Mouse (Mus musculus) midbrain, embryonic 12.5 days (tissue): Measurements from ENCODE around the gene Iqcg. TPM values are rescaled to one million over a fixed set of nuclear protein-coding genes. Genes with fewer than 3 reads are reported as not detected.
A peak's percentile ranks its signal among the peaks of the same experiment; 100 is the strongest.
"Not testable (repeated sequence)": the region's sequence is repeated elsewhere in the genome, so short reads cannot be mapped to it uniquely, and the experiment has no call there.

ENCODE experiments used
- ATAC-seq: fragments of 200-750 bp; cut with Nextera tagmentation; 2 replicates; pipeline ENCODE4 v1.8.0; 2017; ENCODE audit warnings: low read depth, moderate TSS enrichment, moderate library complexity; ENCODE audit not compliant: low FRiP score
- H3K27ac ChIP-seq: fragments of 300-500 bp; sonication (generic); replicated peaks from 2 replicates; pipeline ENCODE4 v1.5.1; 2016; ENCODE audit warnings: mild to moderate bottlenecking
- H3K27me3 ChIP-seq: fragments of 300-500 bp; sonication (generic); 2 replicates; pipeline ENCODE4 v1.6.1; 2016; ENCODE audit warnings: mild to moderate bottlenecking
- H3K36me3 ChIP-seq: fragments of 300-500 bp; sonication (generic); 2 replicates; pipeline ENCODE4 v1.6.1; 2016
- H3K4me1 ChIP-seq: fragments of 300-500 bp; sonication (generic); 2 replicates; pipeline ENCODE4 v1.6.1; 2016
- H3K4me2 ChIP-seq: fragments of 300-500 bp; sonication (generic); replicated peaks from 2 replicates; pipeline ENCODE4 v1.6.1; 2016; ENCODE audit warnings: mild to moderate bottlenecking, moderate library complexity
- H3K4me3 ChIP-seq: fragments of 300-500 bp; sonication (generic); 2 replicates; pipeline ENCODE4 v1.5.1; 2016; ENCODE audit warnings: mild to moderate bottlenecking
- H3K9ac ChIP-seq: fragments of 300-500 bp; sonication (generic); replicated peaks from 2 replicates; pipeline ENCODE4 v1.6.1; 2016; ENCODE audit warnings: mild to moderate bottlenecking, moderate library complexity
- H3K9me3 ChIP-seq: fragments of 300-500 bp; sonication (generic); 2 replicates; pipeline ENCODE4 v1.6.1; 2016; ENCODE audit warnings: mild to moderate bottlenecking
- WGBS: fragments of 180-500 bp; shearing (Covaris S2); methylation state at CpG from one replicate; pipeline ENCODE4 v1.1.7; 2016; 5-methylcytosine and 5-hydroxymethylcytosine counted together
- polyA plus RNA-seq: library from polyadenylated mRNA; unstranded; fragments of >200 nt; fragmentation: Nextera tagmentation; extraction: Ambion mirVana; gene quantifications from 2 replicates; pipeline ENCODE4 v1.2.1, GENCODE M21; 2016

Iqcg gene
- polyA plus RNA-seq, 1 experiment from 2014 or later, result 4.2 TPM

DNA sequence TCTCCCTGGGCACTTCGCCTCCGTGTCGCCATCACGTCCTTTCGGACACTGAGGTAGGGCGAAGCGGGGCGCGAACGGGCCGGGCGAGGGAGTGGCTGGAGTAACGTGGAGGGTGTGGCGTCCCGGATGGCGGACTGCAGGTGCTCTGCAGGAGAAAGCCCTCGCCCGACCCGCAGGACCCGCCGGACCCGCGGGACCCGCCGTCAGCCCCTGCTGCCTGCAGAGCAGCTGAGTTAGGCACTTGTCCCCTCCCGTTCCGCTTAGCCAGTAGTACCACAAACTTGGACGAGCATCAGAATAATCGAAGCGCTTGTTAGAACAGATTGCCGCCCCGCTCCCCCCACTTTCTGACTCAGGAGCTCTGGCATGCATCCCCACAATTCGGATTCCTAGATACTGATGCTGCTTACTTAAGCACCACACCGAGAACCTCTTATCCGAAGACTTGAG lies 6.7 kb upstream of the Iqcg start:
- H3K4me2 ChIP-seq, result peak overlapping the region; percentile 79
- WGBS, result under 1% methylated on average over 35 of the region's 35 CpGs
- ATAC-seq, result peak; percentile 69; the same call in 1 of the 2 replicates

DNA sequence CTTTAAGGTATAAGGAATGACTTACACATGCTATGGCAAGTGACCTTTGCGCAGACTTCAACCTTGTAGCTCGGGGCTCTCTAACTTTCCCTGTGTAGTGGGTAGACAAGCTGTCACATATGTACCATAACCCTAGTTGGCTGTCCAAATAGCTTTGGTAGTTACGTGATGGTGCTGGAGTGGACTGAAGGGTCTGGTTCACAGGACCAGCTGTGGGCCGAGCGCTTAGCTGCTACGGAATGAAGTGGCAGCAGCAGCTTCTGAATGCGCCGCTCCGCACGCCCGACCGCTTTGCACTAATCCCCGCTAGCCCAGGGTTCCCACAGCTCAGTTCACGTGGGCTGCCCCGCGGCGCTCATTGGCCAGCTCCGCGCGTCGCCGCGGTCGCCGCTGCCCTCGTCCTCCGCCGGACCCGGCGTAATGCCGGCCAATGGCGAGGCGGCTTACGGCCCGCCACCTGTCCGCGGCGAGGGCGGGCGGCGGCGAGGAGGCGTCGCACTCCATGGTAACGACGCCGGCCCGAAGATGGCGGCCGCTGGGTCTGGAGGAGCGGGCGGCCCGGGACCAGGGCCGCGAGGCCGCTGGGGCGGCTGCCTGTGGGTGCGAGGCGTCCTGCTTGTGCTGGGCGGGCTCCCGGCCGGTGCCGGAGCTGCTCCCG lies 6.1 kb upstream of the Iqcg start, which contains the start of gene Lmln:
Lmln (plus strand) TSS at position 498 of the 658 bp plus-strand sequence.
- peak; percentile 98 for ATAC-seq
- Histone ChIP-seq H3K9ac (peak within 1 kb of the TSS; percentile 87), H3K9me3 (no peaks in the 10 kb centered on the region), H3K4me2 (peak within 1 kb of the TSS; percentile 79), H3K27me3 (no peaks in the 10 kb centered on the region), H3K4me3 (peak within 1 kb of the TSS; percentile 90), H3K4me1 (peaks cover 44% of the 10 kb centered on the region), H3K36me3 (peaks cover 42% of the 10 kb centered on the region), H3K27ac (peak within 1 kb of the TSS; percentile 78)
- WGBS, result under 1% methylated on average over 62 of the region's 64 CpGs

More for the DNA sequence above, 6.7 kb upstream of the Iqcg start:
- peak overlapping the region; percentile 90 for H3K4me3 ChIP-seq
- peaks cover 42% of the 10 kb centered on the region for H3K4me1 ChIP-seq
- H3K36me3 ChIP-seq, result peaks cover 44% of the 10 kb centered on the region
- H3K27ac ChIP-seq, result peak overlapping the region; percentile 78
- H3K9me3 ChIP-seq, result no peaks in the 10 kb centered on the region
- peak overlapping the region; percentile 87 for H3K9ac ChIP-seq
- H3K27me3 ChIP-seq, result no peaks in the 10 kb centered on the region

DNA sequence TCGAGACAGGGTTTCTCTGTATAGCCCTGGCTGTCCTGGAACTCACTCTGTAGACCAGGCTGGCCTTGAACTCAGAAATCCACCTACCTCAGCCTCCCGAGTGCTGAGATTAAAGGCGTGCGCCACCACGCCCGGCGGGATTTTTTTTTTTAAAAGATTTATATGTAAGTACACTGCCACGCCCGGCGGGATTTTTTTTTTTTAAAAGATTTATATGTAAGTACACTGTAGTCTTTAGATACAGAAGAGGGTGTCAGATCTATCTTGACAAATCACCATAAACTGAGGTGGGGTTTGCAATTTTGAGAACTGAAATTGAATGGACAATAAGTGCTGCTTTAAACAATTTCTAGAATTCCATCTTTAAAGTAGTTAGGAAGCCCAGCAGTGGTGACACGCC lies 5.4 kb upstream of the Iqcg start:
- ATAC-seq, result no peak
- Histone ChIP-seq H3K4me1 (peaks cover 44% of the 10 kb centered on the region), H3K27ac (peak overlapping the region; percentile 78), H3K36me3 (peaks cover 35% of the 10 kb centered on the region), H3K27me3 (no peaks in the 10 kb centered on the region), H3K9me3 (no peaks in the 10 kb centered on the region), H3K9ac (no peak overlapping the region), H3K4me2 (peak overlapping the region; percentile 79), H3K4me3 (peak overlapping the region; percentile 90; the same call in 1 of the 2 replicates)
- 51% methylated on average over 11 of the region's 11 CpGs for WGBS

DNA sequence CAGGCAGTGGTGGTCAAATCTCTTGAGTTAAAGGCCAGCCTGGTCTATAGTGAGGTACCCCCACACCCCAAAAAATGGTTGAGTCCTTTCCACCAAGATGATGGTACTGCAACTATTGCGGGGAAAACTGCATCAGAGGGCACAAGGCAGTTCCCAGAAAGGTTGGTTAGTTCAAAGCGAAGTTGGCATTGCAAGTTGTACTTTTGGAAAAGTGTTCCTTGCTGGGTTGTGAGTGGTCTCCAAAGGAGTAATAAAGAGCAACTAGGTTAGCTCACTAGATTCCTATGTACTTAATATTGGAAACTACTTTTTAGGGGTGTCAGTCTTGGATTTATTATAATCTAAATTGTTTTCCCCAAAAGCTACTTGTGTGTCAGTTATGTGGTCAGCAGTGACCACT lies 4.9 kb upstream of the Iqcg start:
- no peak for ATAC-seq
- Histone ChIP-seq H3K27ac (no peak overlapping the region), H3K36me3 (peaks cover 33% of the 10 kb centered on the region), H3K4me2 (no peak overlapping the region), H3K9me3 (no peaks in the 10 kb centered on the region), H3K4me1 (peaks cover 44% of the 10 kb centered on the region), H3K4me3 (no peak overlapping the region), H3K9ac (no peak overlapping the region), H3K27me3 (no peaks in the 10 kb centered on the region)
- WGBS, result 87% methylated on average over 2 of the region's 2 CpGs

DNA sequence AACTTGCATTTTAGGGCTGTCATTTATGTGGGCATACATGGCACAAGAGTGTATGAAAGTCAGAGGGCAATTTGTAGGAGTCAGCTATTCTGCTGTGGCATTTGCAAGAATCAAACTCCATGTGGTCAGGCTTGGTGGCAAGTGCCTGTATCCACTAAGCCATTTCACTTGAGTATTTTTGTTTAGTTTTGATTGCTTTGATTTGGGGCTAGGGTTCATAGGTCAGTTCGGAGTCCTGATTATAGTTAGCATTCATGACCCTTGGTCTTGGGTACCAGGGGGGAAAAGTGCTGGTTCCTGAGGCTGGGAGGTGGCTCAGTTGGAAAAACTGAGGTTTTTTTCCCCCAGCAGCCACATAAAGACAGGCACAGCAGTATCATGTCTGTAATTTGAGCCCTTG lies 3.5 kb upstream of the Iqcg start:
- Histone ChIP-seq H3K9ac (no peak overlapping the region), H3K27me3 (no peaks in the 10 kb centered on the region), H3K4me3 (no peak overlapping the region), H3K9me3 (no peaks in the 10 kb centered on the region), H3K36me3 (peaks cover 33% of the 10 kb centered on the region), H3K4me1 (peaks cover 47% of the 10 kb centered on the region), H3K27ac (no peak overlapping the region), H3K4me2 (no peak overlapping the region)
- no peak for ATAC-seq
- WGBS, result 86% methylated on average over 1 of the region's 1 CpGs

DNA sequence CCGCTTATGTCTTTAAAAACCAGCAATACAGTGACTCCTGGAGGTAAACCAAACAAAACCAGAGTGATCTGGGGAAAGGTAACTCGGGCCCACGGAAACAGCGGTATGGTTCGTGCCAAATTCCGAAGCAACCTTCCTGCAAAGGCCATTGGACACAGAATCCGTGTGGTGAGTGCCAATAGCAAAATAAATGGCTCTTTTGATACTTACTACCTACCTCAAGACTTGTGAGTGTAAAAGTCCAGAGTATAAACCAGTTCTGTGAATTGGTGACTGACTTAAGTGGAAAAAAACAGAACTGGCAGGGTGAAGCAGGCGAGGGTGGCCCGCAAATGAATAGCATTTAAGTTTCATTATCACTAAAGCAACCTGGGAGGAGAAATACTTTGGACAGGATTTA lies 2.6 kb upstream of the Iqcg start:
- WGBS, result 94% methylated on average over 9 of the region's 9 CpGs
- 0 out of 2 replicates have a peak overlapping the region, but pooled peaks have one; percentile 34 for H3K9ac ChIP-seq

DNA sequence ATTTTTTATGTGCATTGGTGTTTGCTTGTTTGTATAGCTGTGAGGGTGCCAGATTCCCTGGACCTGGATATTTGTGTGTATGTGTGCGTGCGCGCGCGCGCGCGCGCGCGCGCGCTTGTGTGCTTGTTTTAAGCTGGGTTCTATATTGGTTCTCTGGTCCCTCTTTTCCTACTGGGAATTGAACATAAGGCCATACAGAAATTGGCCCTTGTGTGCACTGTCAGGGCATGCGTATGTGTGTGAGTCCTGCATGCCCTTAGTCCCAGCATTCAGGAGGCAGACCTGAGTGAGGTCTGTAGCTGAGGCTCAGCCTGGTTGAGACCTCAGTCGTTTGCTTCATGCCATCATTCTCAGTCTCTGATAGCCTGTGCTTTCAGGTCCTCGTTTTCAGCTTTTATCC lies 2.0 kb upstream of the Iqcg start:
- H3K9ac ChIP-seq, result peak overlapping the region; percentile 34; the same call in 1 of the 2 replicates
- peaks cover 33% of the 10 kb centered on the region for H3K4me1 ChIP-seq
- no peak for ATAC-seq
- WGBS, result 93% methylated on average over 16 of the region's 16 CpGs
- no peak overlapping the region for H3K27ac ChIP-seq
- peak overlapping the region; percentile 59 for H3K4me2 ChIP-seq
- no peaks in the 10 kb centered on the region for H3K27me3 ChIP-seq
- no peaks in the 10 kb centered on the region for H3K9me3 ChIP-seq
- H3K36me3 ChIP-seq, result peaks cover 33% of the 10 kb centered on the region
- H3K4me3 ChIP-seq, result peak overlapping the region; percentile 92; the same call in 1 of the 2 replicates

More for the DNA sequence above, 2.6 kb upstream of the Iqcg start:
- H3K36me3 ChIP-seq, result peaks cover 33% of the 10 kb centered on the region
- 0 out of 2 replicates have a peak overlapping the region, but pooled peaks have one; percentile 59 for H3K4me2 ChIP-seq
- not testable (repeated sequence) for ATAC-seq, H3K27me3 ChIP-seq, H3K9me3 ChIP-seq, H3K4me3 ChIP-seq, H3K27ac ChIP-seq
- peaks cover 39% of the 10 kb centered on the region for H3K4me1 ChIP-seq

DNA sequence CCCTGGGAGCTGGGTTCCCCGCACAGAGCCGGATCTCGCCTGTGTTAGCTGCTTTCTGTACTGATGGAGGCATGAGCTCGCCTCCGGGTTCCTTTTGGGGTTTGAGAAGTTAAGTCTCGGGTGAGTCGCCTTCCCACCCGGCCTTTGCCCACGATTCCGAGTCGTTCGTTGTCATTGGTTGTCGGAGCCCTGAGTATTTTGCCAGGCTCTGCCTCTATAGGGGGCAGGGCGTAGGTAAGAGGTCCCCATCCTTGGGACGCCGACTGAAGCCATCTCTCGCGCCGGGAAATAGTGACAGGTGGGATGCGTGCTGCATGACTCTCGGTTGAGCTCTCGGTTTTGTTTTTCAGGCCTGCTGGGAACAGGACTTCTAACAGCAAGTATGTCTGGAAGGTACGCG lies 768 bp upstream of the Iqcg start:
- ATAC-seq, result peak; percentile 47
- H3K27me3 ChIP-seq, result no peaks in the 10 kb centered on the region
- peak overlapping the region; percentile 89 for H3K27ac ChIP-seq
- under 1% methylated on average over 24 of the region's 24 CpGs for WGBS
- H3K9me3 ChIP-seq, result no peaks in the 10 kb centered on the region
- H3K4me2 ChIP-seq, result peak overlapping the region; percentile 59
- peaks cover 33% of the 10 kb centered on the region for H3K36me3 ChIP-seq
- H3K9ac ChIP-seq, result peak overlapping the region; percentile 98
- peaks cover 27% of the 10 kb centered on the region for H3K4me1 ChIP-seq
- H3K4me3 ChIP-seq, result peak overlapping the region; percentile 92

DNA sequence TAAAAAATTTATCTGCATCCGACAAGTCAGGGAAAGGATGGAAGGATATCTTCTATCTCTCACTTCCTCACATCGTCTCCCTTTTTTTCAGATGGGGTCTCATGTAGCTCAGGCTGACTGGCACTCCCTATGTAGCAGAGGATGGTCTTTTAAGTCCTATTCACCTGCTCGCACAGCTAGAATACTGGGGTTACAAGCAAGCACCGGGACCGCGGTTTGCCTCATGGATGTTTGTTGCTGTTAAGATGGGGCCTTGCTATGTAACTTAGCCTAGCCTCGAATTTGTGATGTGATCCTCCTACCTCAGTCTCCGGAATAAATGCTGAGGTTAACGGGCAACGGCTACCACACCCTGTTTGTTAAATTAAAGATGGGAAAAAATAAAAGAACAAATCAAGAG lies 363 bp downstream of the Iqcg start:
- Histone ChIP-seq H3K36me3 (peaks cover 29% of the 10 kb centered on the region), H3K9ac (peak overlapping the region; percentile 98), H3K9me3 (no peaks in the 10 kb centered on the region), H3K4me3 (peak overlapping the region; percentile 92), H3K27ac (no peak overlapping the region), H3K27me3 (no peaks in the 10 kb centered on the region), H3K4me2 (peak overlapping the region; percentile 59), H3K4me1 (peaks cover 24% of the 10 kb centered on the region)
- WGBS, result 18% methylated on average over 10 of the region's 10 CpGs
- peak; percentile 31; the same call in 1 of the 2 replicates for ATAC-seq

DNA sequence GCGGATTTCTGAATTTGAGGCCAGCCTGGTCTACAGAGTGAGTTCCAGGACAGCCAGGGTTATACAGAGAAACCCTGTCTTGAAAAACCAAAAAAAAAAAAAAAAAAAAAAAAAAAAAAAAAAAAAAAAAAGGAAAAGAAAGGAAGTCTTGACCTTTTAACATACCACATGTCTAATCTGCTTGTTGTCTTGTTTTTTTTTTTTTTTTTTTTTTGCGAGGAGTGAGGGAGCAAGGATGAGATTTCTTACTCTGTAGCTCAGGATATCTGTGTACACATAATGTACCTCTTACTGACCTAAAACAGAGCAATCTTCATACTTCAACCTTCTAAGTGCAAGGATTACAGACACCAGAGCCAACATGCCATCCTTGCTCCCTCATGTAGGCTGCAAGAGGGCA lies 1.1 kb downstream of the Iqcg start:
- not testable (repeated sequence) for H3K9me3 ChIP-seq, H3K4me2 ChIP-seq, H3K27me3 ChIP-seq, H3K4me3 ChIP-seq, ATAC-seq, H3K9ac ChIP-seq, H3K27ac ChIP-seq
- 78% methylated on average over 2 of the region's 2 CpGs for WGBS
- Histone ChIP-seq H3K36me3 (peaks cover 21% of the 10 kb centered on the region), H3K4me1 (peaks cover 24% of the 10 kb centered on the region)

DNA sequence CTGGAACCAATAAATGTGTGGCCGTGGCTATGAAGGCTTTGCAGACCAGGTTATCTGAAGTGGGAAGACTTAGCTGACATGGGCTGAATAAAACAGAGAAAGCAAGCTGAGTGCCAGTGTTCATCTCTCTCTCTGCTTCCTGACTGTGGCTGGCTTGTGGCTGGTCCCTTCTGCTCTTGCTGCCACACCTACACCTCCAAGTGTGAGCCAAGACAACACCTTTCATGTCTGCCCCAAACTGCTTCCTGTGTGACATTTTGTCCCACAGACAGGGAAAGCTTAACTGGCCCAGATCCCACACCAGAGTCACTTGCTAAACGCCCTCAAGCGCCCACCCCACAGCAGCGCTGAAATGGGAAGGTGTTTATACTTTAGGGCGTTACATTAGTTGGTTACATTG lies 2.9 kb downstream of the Iqcg start:
- Histone ChIP-seq H3K9me3 (no peaks in the 10 kb centered on the region), H3K9ac (no peak overlapping the region), H3K4me1 (peaks cover 12% of the 10 kb centered on the region), H3K27ac (no peak overlapping the region), H3K4me2 (no peak overlapping the region), H3K4me3 (no peak overlapping the region), H3K36me3 (peaks cover 3% of the 10 kb centered on the region), H3K27me3 (no peaks in the 10 kb centered on the region)
- no peak for ATAC-seq
- 78% methylated on average over 5 of the region's 5 CpGs for WGBS

DNA sequence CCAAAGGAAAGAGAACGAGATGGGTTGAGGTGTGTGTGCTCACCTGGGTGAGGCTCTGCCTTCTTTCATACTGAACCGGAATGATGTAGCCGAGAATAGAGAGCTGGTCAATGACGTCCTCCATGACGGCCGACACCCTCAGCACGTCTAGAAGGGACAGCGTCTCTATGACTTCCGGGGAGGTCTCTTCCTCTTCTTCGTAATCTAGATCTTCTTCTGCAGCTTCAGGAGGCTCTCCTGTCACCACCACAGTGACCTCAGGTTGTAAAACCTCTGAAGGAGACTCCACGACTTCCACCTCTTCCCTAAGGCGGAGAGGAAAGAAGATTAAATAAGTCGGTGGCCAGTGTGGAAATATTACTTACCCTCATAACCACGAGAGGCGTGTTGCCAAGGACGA lies 6.2 kb downstream of the Iqcg start:
- Histone ChIP-seq H3K9me3 (no peaks in the 10 kb centered on the region), H3K4me2 (no peak overlapping the region)
- 92% methylated on average over 16 of the region's 16 CpGs for WGBS

More for the DNA sequence above, 6.2 kb downstream of the Iqcg start:
- Histone ChIP-seq H3K27ac (no peak overlapping the region), H3K4me3 (no peak overlapping the region), H3K4me1 (no peaks in the 10 kb centered on the region), H3K36me3 (no peaks in the 10 kb centered on the region), H3K27me3 (no peaks in the 10 kb centered on the region), H3K9ac (no peak overlapping the region)
- ATAC-seq, result no peak
